Mouse (Mus musculus): ENCODE data around the gene Rbfox3. TPM values are rescaled to one million over a fixed set of nuclear protein-coding genes. Genes with fewer than 3 reads are reported as not detected.

Gene Rbfox3
- polyA plus RNA-seq, 1 experiment: 0.19 TPM

DNA sequence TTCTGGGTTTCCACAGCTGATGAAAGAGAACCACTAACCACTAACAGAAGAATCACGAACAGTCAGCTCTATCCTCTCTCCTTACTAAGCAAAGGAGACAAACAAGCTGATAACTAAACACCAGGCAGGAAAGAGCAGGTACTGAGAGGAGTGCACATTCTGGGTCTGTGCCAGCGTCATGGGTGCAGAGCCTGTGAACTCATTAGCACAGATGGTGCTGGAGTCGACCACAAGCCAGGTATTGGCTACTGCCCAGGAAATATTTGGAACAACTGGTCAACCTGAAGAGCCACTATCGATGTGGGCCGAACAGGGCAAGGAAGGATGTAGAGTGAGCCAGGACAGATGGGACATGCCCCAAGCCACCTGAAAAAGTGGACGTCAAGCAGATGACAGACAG, 50.2 kb downstream of the Rbfox3 start:
- H3K36me3 ChIP-seq (ENCODE audit: control insufficient read depth, insufficient read depth, low read length): no peaks in the 10 kb centered on the region
- H3K4me3 ChIP-seq (ENCODE audit: low read depth, low read length): no peak overlapping the region
- H3K4me1 ChIP-seq (ENCODE audit: control insufficient read depth, insufficient read depth, insufficient read length, low read length): no peaks in the 10 kb centered on the region
- H3K27ac ChIP-seq (ENCODE audit: insufficient read depth, low read depth, low read length): no peak overlapping the region
- no peak for TF ChIP-seq POLR2A (IDR thresholded peaks at IDR 0.05; ENCODE audit: low read depth, low read length)
- no peak for TF ChIP-seq CTCF (IDR thresholded peaks at IDR 0.05; ENCODE audit: extremely low read depth, insufficient read length, insufficient replicate concordance, low read depth, low read length)
- no peaks in the 10 kb centered on the region for H3K27me3 ChIP-seq (ENCODE audit: control insufficient read depth, insufficient read depth, low read length)
- 53% methylated on average over 6 of the region's 6 CpGs for WGBS

DNA sequence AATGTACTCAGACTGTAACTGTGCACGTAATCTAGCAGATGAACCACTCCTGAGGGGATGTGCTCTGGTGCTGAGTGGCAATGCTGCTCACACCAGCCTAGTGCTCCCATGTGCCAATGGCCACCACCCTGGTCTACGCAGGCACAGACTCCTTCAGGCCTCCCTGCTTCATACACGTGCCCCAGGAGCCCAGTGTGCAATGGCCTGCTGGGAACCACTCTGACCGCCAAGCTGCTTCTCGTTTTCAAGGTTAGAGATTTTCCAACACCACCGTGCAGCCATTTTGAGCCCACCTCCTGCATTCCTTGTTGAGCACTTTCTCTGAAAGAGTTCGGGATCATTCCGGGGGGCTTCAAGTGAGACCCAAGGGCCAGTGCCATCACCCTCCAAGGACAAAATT, 50.6 kb downstream of the Rbfox3 start:
- Histone ChIP-seq H3K36me3 (ENCODE audit: control insufficient read depth, insufficient read depth, low read length) (no peaks in the 10 kb centered on the region), H3K27ac (ENCODE audit: insufficient read depth, low read depth, low read length) (no peak overlapping the region), H3K27me3 (ENCODE audit: control insufficient read depth, insufficient read depth, low read length) (no peaks in the 10 kb centered on the region), H3K4me3 (ENCODE audit: low read depth, low read length) (no peak overlapping the region), H3K4me1 (ENCODE audit: control insufficient read depth, insufficient read depth, insufficient read length, low read length) (no peaks in the 10 kb centered on the region)
- 87% methylated on average over 8 of the region's 8 CpGs for WGBS
- TF ChIP-seq CTCF (IDR thresholded peaks at IDR 0.05; ENCODE audit: extremely low read depth, insufficient read length, insufficient replicate concordance, low read depth, low read length) (no peak), POLR2A (IDR thresholded peaks at IDR 0.05; ENCODE audit: low read depth, low read length) (no peak)

DNA sequence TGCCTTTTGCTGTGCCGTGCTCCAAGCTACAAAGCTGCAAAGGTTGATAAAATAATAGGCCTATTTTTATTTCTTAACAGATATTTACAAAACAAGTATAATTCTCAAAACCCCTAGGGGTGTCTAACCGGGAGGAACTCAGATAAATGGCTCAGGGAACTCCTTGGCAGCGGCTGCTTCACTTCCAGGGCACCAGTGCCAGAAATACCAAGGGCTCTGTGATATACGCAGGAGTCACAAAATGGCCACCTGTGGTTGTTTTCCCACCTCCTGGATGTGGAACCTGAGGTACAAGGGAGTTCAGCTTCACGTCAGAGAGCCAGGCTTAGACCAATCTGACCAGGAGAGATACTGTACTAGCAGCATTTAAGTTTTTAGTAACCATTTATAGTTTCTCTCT, 51.6 kb downstream of the Rbfox3 start:
- H3K36me3 ChIP-seq (ENCODE audit: control insufficient read depth, insufficient read depth, low read length): no peaks in the 10 kb centered on the region
- H3K4me3 ChIP-seq (ENCODE audit: low read depth, low read length): no peak overlapping the region
- H3K27ac ChIP-seq (ENCODE audit: insufficient read depth, low read depth, low read length): no peak overlapping the region
- WGBS: 73% methylated on average over 5 of the region's 5 CpGs
- H3K27me3 ChIP-seq (ENCODE audit: control insufficient read depth, insufficient read depth, low read length): no peaks in the 10 kb centered on the region
- TF ChIP-seq CTCF (IDR thresholded peaks at IDR 0.05; ENCODE audit: extremely low read depth, insufficient read length, insufficient replicate concordance, low read depth, low read length) (no peak), POLR2A (IDR thresholded peaks at IDR 0.05; ENCODE audit: low read depth, low read length) (no peak)
- H3K4me1 ChIP-seq (ENCODE audit: control insufficient read depth, insufficient read depth, insufficient read length, low read length): no peaks in the 10 kb centered on the region

DNA sequence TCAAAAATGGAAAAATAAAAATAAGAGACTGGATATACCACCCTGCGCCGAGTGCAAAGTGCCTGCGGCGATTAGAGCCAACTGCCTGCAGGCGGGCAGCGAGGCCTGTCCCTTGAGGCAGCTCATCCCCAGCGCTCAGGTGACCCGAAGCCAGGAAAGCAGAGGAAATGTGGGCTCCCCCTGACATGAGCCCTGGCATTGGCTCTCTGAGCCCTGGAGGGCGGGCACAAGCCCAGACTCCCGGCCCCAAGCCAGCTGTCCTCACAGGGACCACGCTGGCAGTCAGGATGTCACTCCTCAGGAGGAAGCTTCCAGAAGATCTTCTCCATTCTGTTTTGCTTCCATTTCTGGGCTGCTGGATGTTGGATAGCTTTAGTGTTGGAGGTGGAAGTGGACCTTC, 53.1 kb downstream of the Rbfox3 start:
- TF ChIP-seq POLR2A (IDR thresholded peaks at IDR 0.05; ENCODE audit: low read depth, low read length) (no peak), CTCF (IDR thresholded peaks at IDR 0.05; ENCODE audit: extremely low read depth, insufficient read length, insufficient replicate concordance, low read depth, low read length) (no peak)
- H3K36me3 ChIP-seq (ENCODE audit: control insufficient read depth, insufficient read depth, low read length): no peaks in the 10 kb centered on the region
- H3K4me1 ChIP-seq (ENCODE audit: control insufficient read depth, insufficient read depth, insufficient read length, low read length): no peaks in the 10 kb centered on the region
- no peak overlapping the region for H3K27ac ChIP-seq (ENCODE audit: insufficient read depth, low read depth, low read length)
- no peak overlapping the region for H3K4me3 ChIP-seq (ENCODE audit: low read depth, low read length)
- H3K27me3 ChIP-seq (ENCODE audit: control insufficient read depth, insufficient read depth, low read length): no peaks in the 10 kb centered on the region
- WGBS: 75% methylated on average over 11 of the region's 11 CpGs

DNA sequence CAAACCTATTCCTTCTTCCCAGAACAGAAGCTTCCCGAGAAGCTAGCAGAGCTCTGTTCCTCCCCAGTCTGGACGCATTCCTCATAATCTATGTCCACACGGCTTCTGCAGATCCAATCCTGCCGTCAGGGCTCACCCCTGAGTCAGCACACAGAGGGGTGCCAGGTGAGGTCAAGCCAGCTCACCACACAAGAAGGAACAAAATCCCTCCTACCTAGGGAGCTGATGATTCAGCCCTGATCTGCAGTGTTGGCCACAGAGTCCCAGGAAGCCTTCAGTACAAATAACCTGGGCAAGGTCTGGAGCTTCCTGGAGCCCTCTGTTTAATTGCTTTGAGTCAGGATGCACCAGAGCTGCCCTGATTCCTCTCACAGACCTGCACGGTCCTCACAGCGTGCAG, 60.0 kb downstream of the Rbfox3 start:
- 55% methylated on average over 6 of the region's 6 CpGs for WGBS
- Histone ChIP-seq H3K36me3 (ENCODE audit: control insufficient read depth, insufficient read depth, low read length) (no peaks in the 10 kb centered on the region), H3K27me3 (ENCODE audit: control insufficient read depth, insufficient read depth, low read length) (no peaks in the 10 kb centered on the region), H3K4me1 (ENCODE audit: control insufficient read depth, insufficient read depth, insufficient read length, low read length) (no peaks in the 10 kb centered on the region), H3K27ac (ENCODE audit: insufficient read depth, low read depth, low read length) (no peak overlapping the region), H3K4me3 (ENCODE audit: low read depth, low read length) (no peak overlapping the region)
- TF ChIP-seq POLR2A (IDR thresholded peaks at IDR 0.05; ENCODE audit: low read depth, low read length) (no peak), CTCF (IDR thresholded peaks at IDR 0.05; ENCODE audit: extremely low read depth, insufficient read length, insufficient replicate concordance, low read depth, low read length) (no peak)

DNA sequence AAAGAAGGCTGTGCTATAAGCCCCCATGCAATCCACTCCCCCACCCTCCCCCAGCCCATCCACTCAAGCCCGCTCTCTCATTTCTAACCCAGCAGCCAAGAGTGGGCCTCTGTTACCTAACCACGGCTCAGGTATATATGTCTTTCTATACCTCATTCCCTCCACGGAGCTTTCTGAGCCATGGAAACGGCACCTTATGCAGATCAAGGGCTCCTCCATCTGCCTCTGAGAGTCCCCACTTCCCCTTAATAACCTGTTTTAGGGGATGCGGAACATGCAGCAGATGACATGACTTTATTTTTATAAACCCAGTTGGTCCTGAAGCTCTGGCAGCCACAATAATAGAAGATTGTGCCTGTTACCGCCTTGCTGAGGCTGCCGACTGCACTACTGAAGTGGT, 63.4 kb downstream of the Rbfox3 start:
- H3K4me1 ChIP-seq (ENCODE audit: control insufficient read depth, insufficient read depth, insufficient read length, low read length): no peaks in the 10 kb centered on the region
- H3K27ac ChIP-seq (ENCODE audit: insufficient read depth, low read depth, low read length): no peak overlapping the region
- no peaks in the 10 kb centered on the region for H3K27me3 ChIP-seq (ENCODE audit: control insufficient read depth, insufficient read depth, low read length)
- WGBS: 78% methylated on average over 7 of the region's 7 CpGs
- TF ChIP-seq POLR2A (IDR thresholded peaks at IDR 0.05; ENCODE audit: low read depth, low read length) (no peak), CTCF (IDR thresholded peaks at IDR 0.05; ENCODE audit: extremely low read depth, insufficient read length, insufficient replicate concordance, low read depth, low read length) (no peak)
- H3K4me3 ChIP-seq (ENCODE audit: low read depth, low read length): no peak overlapping the region
- no peaks in the 10 kb centered on the region for H3K36me3 ChIP-seq (ENCODE audit: control insufficient read depth, insufficient read depth, low read length)

DNA sequence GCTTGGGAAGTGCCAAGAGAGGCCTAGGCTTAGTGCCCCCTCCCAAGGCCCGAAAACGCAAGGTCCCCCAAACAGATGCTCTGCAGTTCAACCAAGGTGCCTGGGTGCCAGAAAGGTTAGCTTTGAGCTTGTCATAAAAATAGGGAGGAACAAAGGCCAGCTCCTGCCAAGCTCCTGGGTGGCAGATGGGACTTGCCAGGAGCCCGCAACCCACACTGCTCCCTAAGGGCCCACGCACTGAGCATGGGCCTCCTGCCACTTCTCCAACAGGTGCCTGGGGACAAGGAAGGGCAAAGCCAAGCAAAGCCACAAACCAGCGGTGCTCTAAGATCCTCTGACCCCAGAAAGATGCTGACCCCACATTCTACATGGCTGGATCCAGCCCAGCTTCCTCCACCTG, 70.4 kb downstream of the Rbfox3 start:
- Histone ChIP-seq H3K36me3 (ENCODE audit: control insufficient read depth, insufficient read depth, low read length) (no peaks in the 10 kb centered on the region), H3K27me3 (ENCODE audit: control insufficient read depth, insufficient read depth, low read length) (no peaks in the 10 kb centered on the region), H3K4me1 (ENCODE audit: control insufficient read depth, insufficient read depth, insufficient read length, low read length) (no peaks in the 10 kb centered on the region), H3K4me3 (ENCODE audit: low read depth, low read length) (no peak overlapping the region), H3K27ac (ENCODE audit: insufficient read depth, low read depth, low read length) (no peak overlapping the region)
- 64% methylated on average over 5 of the region's 5 CpGs for WGBS
- TF ChIP-seq CTCF (IDR thresholded peaks at IDR 0.05; ENCODE audit: extremely low read depth, insufficient read length, insufficient replicate concordance, low read depth, low read length): no peak
- no peak for TF ChIP-seq POLR2A (IDR thresholded peaks at IDR 0.05; ENCODE audit: low read depth, low read length)

DNA sequence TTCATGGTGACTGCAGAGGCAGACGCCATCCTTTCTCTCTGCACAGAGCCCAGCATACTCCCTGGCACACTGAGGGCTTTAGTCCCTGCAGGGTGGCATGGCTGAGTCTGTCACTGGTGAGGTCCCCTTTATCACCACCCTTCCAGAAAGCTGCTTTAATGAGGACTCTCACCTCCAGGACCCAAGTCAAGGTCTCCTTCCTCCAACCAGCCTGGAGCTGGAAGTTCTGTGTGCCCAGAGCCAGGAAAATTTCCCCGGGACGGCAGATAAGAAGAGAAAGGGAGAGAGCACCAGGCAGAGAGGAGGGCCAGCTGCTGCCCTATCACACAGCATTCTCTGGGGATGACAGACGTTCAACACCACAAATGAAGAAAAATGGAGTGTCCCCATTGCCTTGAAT, 73.2 kb downstream of the Rbfox3 start:
- Histone ChIP-seq H3K36me3 (ENCODE audit: control insufficient read depth, insufficient read depth, low read length) (no peaks in the 10 kb centered on the region), H3K27ac (ENCODE audit: insufficient read depth, low read depth, low read length) (no peak overlapping the region), H3K4me1 (ENCODE audit: control insufficient read depth, insufficient read depth, insufficient read length, low read length) (no peaks in the 10 kb centered on the region; the same call in 1 of the 2 replicates), H3K4me3 (ENCODE audit: low read depth, low read length) (no peak overlapping the region), H3K27me3 (ENCODE audit: control insufficient read depth, insufficient read depth, low read length) (no peaks in the 10 kb centered on the region)
- 41% methylated on average over 4 of the region's 4 CpGs for WGBS
- TF ChIP-seq CTCF (IDR thresholded peaks at IDR 0.05; ENCODE audit: extremely low read depth, insufficient read length, insufficient replicate concordance, low read depth, low read length) (no peak), POLR2A (IDR thresholded peaks at IDR 0.05; ENCODE audit: low read depth, low read length) (no peak)

Data from small intestine, adult 2 months (tissue).